Mouse (Mus musculus): Measurements from ENCODE around the gene Tmem165. TPM values are rescaled to one million over a fixed set of nuclear protein-coding genes. Genes with fewer than 3 reads are reported as not detected.

Tmem165 gene
- polyA plus RNA-seq, 1 experiment from 2014 or later = 65.3 TPM

DNA sequence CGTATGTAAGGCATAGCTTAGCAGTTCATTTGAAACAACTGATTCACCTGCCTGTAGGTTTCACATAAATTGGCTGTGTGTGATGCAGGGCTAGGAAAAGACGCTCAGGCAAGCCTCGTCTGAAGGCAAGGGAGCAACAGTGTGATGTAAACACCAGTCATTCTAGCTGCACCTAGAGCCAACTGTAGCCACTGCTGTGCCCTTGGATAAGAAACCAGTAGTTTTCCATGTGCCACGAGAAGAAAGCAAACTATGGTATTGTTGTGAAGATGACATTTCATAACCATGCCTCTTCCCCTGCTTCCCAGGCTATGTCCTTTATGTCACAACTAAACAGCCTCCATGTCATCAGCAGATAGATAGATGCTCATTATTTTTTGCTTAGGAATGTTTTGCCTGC is 40.3 kb upstream of the Tmem165 start:
- ATAC-seq (ENCODE audit: low FRiP score) (no peak), DNase-seq (ENCODE audit: low spot score) (no peak)
- Histone ChIP-seq H3K9ac (no peak overlapping the region), H3K4me3 (replicated peaks; ENCODE audit: low read length) (no peak overlapping the region), H3K4me1 (replicated peaks; ENCODE audit: control insufficient read depth, insufficient read depth, low read length) (peaks cover 12% of the 10 kb centered on the region), H3K27ac (no peak overlapping the region), H3K36me3 (replicated peaks; ENCODE audit: control insufficient read depth, insufficient read depth) (no peaks in the 10 kb centered on the region), H3K9me3 (ENCODE audit: control insufficient read depth, low read length) (no peaks in the 10 kb centered on the region), H3K4me2 (replicated peaks) (no peak overlapping the region), H3K27me3 (ENCODE audit: control insufficient read depth, insufficient read depth, low read length) (no peaks in the 10 kb centered on the region)
- WGBS = 86% methylated on average over 4 of the region's 4 CpGs

DNA sequence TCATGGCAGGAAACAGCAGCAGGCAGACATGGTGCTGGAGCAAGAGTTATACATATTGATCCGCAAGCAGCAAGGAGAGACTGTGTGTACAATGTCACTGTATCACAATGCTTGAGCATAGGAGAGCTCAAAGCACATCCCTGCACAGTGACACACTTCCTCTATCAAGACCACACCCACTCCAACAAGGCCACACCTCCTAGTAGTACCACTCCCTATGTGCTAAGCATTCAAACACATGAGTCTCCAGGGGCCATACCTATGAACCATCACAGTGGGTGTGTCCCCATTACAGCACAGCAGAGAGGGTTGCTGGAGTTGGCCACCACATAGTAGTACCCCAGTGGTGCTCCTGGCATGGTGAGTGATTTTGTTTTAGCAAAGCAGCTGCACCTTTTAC is 37.3 kb upstream of the Tmem165 start:
- H3K4me1 ChIP-seq (replicated peaks; ENCODE audit: control insufficient read depth, insufficient read depth, low read length) = 0 out of 2 replicates have a peak, but pooled peaks cover 2% of the 10 kb centered on the region
- H3K9me3 ChIP-seq (ENCODE audit: control insufficient read depth, low read length) = no peaks in the 10 kb centered on the region
- no peak overlapping the region for H3K4me3 ChIP-seq (replicated peaks; ENCODE audit: low read length)
- H3K9ac ChIP-seq = no peak overlapping the region
- no peaks in the 10 kb centered on the region for H3K27me3 ChIP-seq (ENCODE audit: control insufficient read depth, insufficient read depth, low read length)
- 100% methylated on average over 1 of the region's 1 CpGs for WGBS
- H3K27ac ChIP-seq = no peak overlapping the region
- H3K4me2 ChIP-seq (replicated peaks) = no peak overlapping the region
- peaks cover 14% of the 10 kb centered on the region for H3K36me3 ChIP-seq (replicated peaks; ENCODE audit: control insufficient read depth, insufficient read depth)
- no peak for ATAC-seq (ENCODE audit: low FRiP score)
- no peak for DNase-seq (ENCODE audit: low spot score)

DNA sequence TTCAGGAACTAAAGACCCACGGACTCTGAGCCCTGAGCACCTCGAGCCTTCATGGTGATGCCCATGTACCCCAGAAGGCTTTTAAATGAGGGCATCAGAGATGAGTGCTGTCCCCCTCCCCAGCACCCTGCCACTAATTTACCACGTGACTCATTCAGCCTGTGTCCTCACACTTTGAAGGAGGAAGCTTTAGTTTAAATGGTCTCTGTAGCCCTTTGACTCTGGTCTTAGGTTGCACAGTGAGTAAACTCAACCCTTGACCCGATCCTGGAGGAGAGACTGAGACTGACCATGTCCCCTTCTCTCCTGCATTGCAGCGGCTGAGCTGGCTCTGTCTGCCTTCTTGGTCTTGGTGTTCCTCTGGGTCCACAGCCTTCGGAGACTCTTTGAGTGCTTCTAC is 34.2 kb upstream of the Tmem165 start:
- no peak overlapping the region for H3K27ac ChIP-seq
- WGBS = 95% methylated on average over 6 of the region's 6 CpGs

DNA sequence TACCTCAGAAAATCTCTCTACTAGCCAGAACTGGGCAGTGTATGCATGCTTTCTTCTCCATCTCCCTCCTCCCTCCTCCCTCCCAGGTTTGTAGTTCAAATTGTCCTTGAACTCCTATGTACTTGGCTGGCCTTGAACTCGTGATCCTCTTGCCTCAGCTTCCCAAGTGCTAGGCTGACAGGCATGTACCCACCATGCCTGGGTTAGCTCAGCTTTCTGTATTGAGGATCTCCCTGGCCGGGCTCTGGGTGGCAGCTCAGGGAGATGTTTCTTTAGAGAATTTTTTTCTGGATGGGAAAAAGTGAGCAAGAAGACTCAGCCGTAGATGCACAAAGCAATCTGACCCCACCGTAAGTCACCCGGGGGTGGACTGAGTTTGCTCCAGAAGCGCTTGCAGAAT is 30.7 kb upstream of the Tmem165 start:
- H3K27ac ChIP-seq = no peak overlapping the region
- 91% methylated on average over 6 of the region's 6 CpGs for WGBS

More for the DNA sequence above, 34.2 kb upstream of the Tmem165 start:
- no peak for ATAC-seq (ENCODE audit: low FRiP score)
- Histone ChIP-seq H3K9ac (no peak overlapping the region), H3K4me2 (replicated peaks) (no peak overlapping the region), H3K4me1 (replicated peaks; ENCODE audit: control insufficient read depth, insufficient read depth, low read length) (no peaks in the 10 kb centered on the region), H3K27me3 (ENCODE audit: control insufficient read depth, insufficient read depth, low read length) (no peaks in the 10 kb centered on the region), H3K9me3 (ENCODE audit: control insufficient read depth, low read length) (no peaks in the 10 kb centered on the region), H3K4me3 (replicated peaks; ENCODE audit: low read length) (no peak overlapping the region), H3K36me3 (replicated peaks; ENCODE audit: control insufficient read depth, insufficient read depth) (peaks cover 14% of the 10 kb centered on the region)
- no peak for DNase-seq (ENCODE audit: low spot score)

DNA sequence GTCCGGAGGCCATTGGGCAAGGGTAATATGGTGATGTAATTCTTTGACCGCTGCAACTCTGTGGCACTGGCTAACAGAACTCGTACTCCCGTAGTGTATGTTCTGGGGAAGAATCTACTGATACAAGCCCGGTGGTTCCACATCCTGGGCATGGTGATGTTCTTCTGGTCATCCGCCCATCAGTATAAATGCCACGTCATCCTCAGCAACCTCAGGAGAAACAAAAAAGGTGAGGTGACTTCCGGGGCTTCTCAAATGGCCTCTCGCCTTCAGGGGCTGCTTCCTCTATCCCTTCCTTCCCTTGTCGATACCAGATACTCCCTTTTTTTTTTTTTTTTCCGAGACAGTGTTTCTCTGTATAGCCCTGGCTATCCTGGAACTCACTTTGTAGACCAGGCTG is 30.2 kb upstream of the Tmem165 start:
- H3K27me3 ChIP-seq (ENCODE audit: control insufficient read depth, insufficient read depth, low read length) = no peaks in the 10 kb centered on the region
- H3K4me1 ChIP-seq (replicated peaks; ENCODE audit: control insufficient read depth, insufficient read depth, low read length) = no peaks in the 10 kb centered on the region
- no peak overlapping the region for H3K4me3 ChIP-seq (replicated peaks; ENCODE audit: low read length)
- H3K9ac ChIP-seq = no peak overlapping the region
- ATAC-seq (ENCODE audit: low FRiP score) = no peak
- H3K36me3 ChIP-seq (replicated peaks; ENCODE audit: control insufficient read depth, insufficient read depth) = peaks cover 28% of the 10 kb centered on the region
- H3K9me3 ChIP-seq (ENCODE audit: control insufficient read depth, low read length) = no peaks in the 10 kb centered on the region
- 95% methylated on average over 11 of the region's 11 CpGs for WGBS
- no peak overlapping the region for H3K27ac ChIP-seq
- no peak for DNase-seq (ENCODE audit: low spot score)
- no peak overlapping the region for H3K4me2 ChIP-seq (replicated peaks)

More for the DNA sequence above, 30.7 kb upstream of the Tmem165 start:
- Histone ChIP-seq H3K36me3 (replicated peaks; ENCODE audit: control insufficient read depth, insufficient read depth) (peaks cover 28% of the 10 kb centered on the region), H3K9me3 (ENCODE audit: control insufficient read depth, low read length) (no peaks in the 10 kb centered on the region), H3K9ac (no peak overlapping the region), H3K27me3 (ENCODE audit: control insufficient read depth, insufficient read depth, low read length) (no peaks in the 10 kb centered on the region), H3K4me3 (replicated peaks; ENCODE audit: low read length) (no peak overlapping the region), H3K4me2 (replicated peaks) (no peak overlapping the region), H3K4me1 (replicated peaks; ENCODE audit: control insufficient read depth, insufficient read depth, low read length) (no peaks in the 10 kb centered on the region)
- ATAC-seq (ENCODE audit: low FRiP score) (no peak), DNase-seq (ENCODE audit: low spot score) (no peak)

DNA sequence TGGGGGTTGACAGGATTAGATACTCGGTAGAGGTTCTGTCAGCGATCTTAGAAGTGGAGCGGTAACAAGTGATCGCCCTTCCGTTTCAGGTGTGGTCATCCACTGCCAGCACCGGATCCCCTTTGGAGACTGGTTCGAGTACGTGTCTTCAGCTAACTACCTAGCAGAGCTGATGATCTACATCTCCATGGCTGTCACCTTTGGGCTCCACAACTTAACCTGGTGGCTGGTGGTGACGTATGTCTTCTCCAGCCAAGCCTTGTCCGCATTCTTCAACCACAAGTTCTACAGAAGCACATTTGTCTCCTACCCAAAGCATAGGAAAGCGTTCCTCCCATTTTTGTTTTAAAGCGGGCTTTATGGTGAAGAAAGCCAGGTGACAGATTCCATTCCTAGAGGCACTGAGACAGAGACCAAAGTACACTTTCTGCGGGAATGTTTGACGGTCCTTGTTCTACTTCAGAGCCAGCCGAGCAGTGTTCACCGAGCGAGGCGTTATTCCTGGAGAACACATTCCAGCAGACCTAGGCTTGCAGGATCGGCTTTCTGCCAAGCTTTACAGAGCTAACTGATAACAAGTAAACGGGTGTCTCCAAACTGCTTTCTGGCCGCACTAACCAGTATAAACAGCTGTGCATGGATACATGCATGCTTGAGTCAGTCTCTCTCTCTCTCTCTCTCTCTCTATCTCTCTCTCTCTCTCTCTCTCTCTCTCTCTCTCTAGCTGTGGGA is 29.1 kb upstream of the Tmem165 start:
- no peak overlapping the region for H3K9ac ChIP-seq
- H3K4me1 ChIP-seq (replicated peaks; ENCODE audit: control insufficient read depth, insufficient read depth, low read length) = no peaks in the 10 kb centered on the region
- peaks cover 28% of the 10 kb centered on the region for H3K36me3 ChIP-seq (replicated peaks; ENCODE audit: control insufficient read depth, insufficient read depth)
- H3K27me3 ChIP-seq (ENCODE audit: control insufficient read depth, insufficient read depth, low read length) = no peaks in the 10 kb centered on the region
- H3K4me3 ChIP-seq (replicated peaks; ENCODE audit: low read length) = no peak overlapping the region
- H3K9me3 ChIP-seq (ENCODE audit: control insufficient read depth, low read length) = no peaks in the 10 kb centered on the region
- 95% methylated on average over 21 of the region's 21 CpGs for WGBS
- no peak for DNase-seq (ENCODE audit: low spot score)
- ATAC-seq (ENCODE audit: low FRiP score) = no peak
- H3K27ac ChIP-seq = no peak overlapping the region
- no peak overlapping the region for H3K4me2 ChIP-seq (replicated peaks)

DNA sequence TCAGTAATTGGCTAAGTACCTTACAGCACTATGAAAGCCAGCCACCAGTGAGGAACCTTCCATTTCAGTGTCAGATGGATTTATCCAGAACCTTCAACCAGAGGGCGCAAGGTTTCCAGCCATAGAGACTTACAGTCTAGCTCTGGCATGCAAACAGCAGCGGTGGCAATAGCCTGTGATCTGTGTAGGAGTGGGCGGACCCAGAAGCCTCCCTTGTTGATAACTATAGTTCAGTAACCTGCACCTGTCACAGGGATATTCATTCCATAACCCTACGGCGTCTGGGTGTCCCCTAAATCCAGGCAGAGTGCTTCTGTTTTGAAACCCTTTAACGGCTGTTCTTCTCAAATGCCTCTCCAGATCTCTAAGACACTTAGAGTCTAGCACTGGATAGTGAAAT is 24.1 kb upstream of the Tmem165 start:
- no peak overlapping the region for H3K4me2 ChIP-seq (replicated peaks)
- no peaks in the 10 kb centered on the region for H3K4me1 ChIP-seq (replicated peaks; ENCODE audit: control insufficient read depth, insufficient read depth, low read length)
- no peak overlapping the region for H3K27ac ChIP-seq
- no peak for DNase-seq (ENCODE audit: low spot score)
- H3K4me3 ChIP-seq (replicated peaks; ENCODE audit: low read length) = no peak overlapping the region
- 90% methylated on average over 6 of the region's 6 CpGs for WGBS
- no peaks in the 10 kb centered on the region for H3K9me3 ChIP-seq (ENCODE audit: control insufficient read depth, low read length)
- H3K9ac ChIP-seq = no peak overlapping the region
- ATAC-seq (ENCODE audit: low FRiP score) = no peak
- peaks cover 13% of the 10 kb centered on the region; the same call in 1 of the 2 replicates for H3K36me3 ChIP-seq (replicated peaks; ENCODE audit: control insufficient read depth, insufficient read depth)
- H3K27me3 ChIP-seq (ENCODE audit: control insufficient read depth, insufficient read depth, low read length) = no peaks in the 10 kb centered on the region

DNA sequence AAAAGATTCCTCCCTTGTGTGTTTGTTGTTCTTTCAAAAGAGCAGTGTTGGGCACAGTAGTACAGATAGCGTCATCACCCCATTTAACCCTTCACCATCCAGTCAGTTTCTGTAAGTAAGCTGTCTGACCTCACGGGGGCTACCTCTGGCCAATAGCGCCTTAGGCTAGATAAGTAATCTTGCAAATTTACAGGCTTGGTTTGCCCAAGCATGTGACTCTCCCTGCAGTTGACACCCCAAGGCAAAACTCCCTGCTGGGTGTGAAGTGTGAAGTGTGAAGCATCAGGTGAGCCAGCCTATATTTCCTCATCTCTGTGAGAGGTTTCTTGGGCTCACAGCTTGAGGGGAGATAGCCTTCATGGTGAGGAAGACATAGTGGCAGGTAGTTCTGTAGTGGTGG is 23.6 kb upstream of the Tmem165 start:
- H3K9ac ChIP-seq = no peak overlapping the region
- H3K4me3 ChIP-seq (replicated peaks; ENCODE audit: low read length) = no peak overlapping the region
- no peak overlapping the region for H3K4me2 ChIP-seq (replicated peaks)
- H3K4me1 ChIP-seq (replicated peaks; ENCODE audit: control insufficient read depth, insufficient read depth, low read length) = no peaks in the 10 kb centered on the region
- H3K9me3 ChIP-seq (ENCODE audit: control insufficient read depth, low read length) = no peaks in the 10 kb centered on the region
- H3K27me3 ChIP-seq (ENCODE audit: control insufficient read depth, insufficient read depth, low read length) = no peaks in the 10 kb centered on the region
- DNase-seq (ENCODE audit: low spot score) = no peak
- ATAC-seq (ENCODE audit: low FRiP score) = no peak
- 0 out of 2 replicates have a peak, but pooled peaks cover 8% of the 10 kb centered on the region for H3K36me3 ChIP-seq (replicated peaks; ENCODE audit: control insufficient read depth, insufficient read depth)
- 78% methylated on average over 3 of the region's 3 CpGs for WGBS
- H3K27ac ChIP-seq = no peak overlapping the region

DNA sequence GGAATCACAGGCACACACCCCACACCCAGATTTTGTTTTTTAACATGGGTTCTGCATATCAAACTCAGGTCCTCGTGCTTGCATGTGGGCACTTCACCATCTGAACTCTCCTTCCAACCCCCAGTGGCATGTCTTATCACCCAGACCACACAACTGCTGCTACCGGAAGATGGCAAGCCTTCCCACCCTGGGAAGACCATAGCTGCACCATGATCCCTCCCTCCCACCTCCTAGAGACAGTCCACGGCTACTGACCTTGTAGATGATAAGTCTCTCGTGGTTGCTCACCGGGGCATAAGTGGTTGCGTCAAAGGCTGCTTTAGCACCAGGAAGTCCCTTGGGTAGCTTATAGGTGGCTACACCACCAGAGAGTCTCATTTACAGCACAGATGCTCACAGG is 22.2 kb upstream of the Tmem165 start:
- WGBS = 92% methylated on average over 6 of the region's 6 CpGs
- Histone ChIP-seq H3K27ac (no peak overlapping the region), H3K27me3 (ENCODE audit: control insufficient read depth, insufficient read depth, low read length) (no peaks in the 10 kb centered on the region), H3K4me3 (replicated peaks; ENCODE audit: low read length) (no peak overlapping the region), H3K9ac (no peak overlapping the region), H3K36me3 (replicated peaks; ENCODE audit: control insufficient read depth, insufficient read depth) (no peaks in the 10 kb centered on the region), H3K4me2 (replicated peaks) (no peak overlapping the region), H3K9me3 (ENCODE audit: control insufficient read depth, low read length) (no peaks in the 10 kb centered on the region), H3K4me1 (replicated peaks; ENCODE audit: control insufficient read depth, insufficient read depth, low read length) (no peaks in the 10 kb centered on the region)
- DNase-seq (ENCODE audit: low spot score) = no peak
- no peak for ATAC-seq (ENCODE audit: low FRiP score)

DNA sequence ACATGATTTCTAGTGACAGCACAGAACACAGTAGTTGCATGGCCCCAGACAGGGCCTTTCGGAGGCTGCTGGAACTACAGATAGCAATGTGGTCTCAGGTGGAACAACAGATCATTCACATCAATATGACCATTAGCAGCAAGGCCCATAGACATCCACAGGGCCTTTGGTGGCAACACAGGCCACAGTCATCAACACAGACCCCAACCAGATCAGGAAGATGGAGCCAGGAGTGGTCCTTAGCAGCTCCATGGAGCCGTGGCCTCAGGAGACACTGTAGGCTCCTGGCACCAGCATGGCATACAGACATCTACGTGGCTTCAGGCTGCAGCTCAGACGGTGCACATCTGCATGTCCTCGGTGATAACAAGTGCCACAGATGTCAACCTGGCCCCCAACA is 20.8 kb upstream of the Tmem165 start:
- DNase-seq (ENCODE audit: low spot score) (no peak), ATAC-seq (ENCODE audit: low FRiP score) (no peak)
- Histone ChIP-seq H3K36me3 (replicated peaks; ENCODE audit: control insufficient read depth, insufficient read depth) (no peaks in the 10 kb centered on the region), H3K9me3 (ENCODE audit: control insufficient read depth, low read length) (no peaks in the 10 kb centered on the region), H3K4me1 (replicated peaks; ENCODE audit: control insufficient read depth, insufficient read depth, low read length) (no peaks in the 10 kb centered on the region), H3K9ac (no peak overlapping the region), H3K27me3 (ENCODE audit: control insufficient read depth, insufficient read depth, low read length) (no peaks in the 10 kb centered on the region), H3K4me3 (replicated peaks; ENCODE audit: low read length) (no peak overlapping the region), H3K4me2 (replicated peaks) (no peak overlapping the region), H3K27ac (no peak overlapping the region)
- 87% methylated on average over 5 of the region's 5 CpGs for WGBS
